Mouse (Mus musculus): Measurements from ENCODE around the gene Cep83.

The Cep83 gene

DNA sequence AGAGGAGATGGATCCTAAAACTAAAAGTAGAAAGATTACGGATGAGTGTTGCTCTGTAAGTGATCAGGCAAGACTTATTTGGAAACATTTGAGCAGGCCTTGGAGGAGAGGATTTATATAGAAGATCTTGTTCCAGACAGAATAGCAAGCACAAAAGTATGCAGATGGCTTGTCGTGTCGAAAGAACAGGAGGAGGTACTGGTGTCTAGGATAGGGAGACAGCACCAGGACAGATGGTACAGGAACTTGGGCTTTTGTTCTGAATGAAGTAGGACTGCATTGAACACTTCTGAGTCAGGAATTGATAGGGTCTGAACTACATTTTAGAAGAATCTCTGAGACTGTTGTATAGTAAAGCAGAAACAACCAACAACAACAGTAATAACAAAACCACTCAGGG, 89.1 kb downstream of the Cep83 start:
- in situ Hi-C loops (cut with MboI, MseI), result loop anchor here (5.0 kb wide), 1 partner anchor 185 kb away; no protein-coding TSS in a partner anchor

DNA sequence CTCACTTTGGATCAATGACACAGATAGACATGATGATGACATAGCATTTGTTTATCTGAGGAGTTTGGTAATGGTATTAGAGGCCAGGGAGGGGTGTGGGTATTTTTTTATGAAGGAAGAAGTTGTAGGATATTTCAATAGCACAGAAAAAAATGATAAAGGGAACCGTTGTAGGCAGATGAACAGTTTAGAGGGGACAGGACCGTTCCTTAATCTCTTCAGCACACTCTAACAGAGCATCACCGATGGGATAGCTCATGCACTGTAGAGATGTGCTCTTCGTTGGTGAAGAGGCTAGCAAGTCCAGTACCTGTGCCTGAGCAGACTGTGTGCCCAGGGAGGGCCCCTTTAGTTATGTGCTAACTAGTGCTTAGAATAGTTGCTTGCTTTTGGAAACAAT, 90.9 kb downstream of the Cep83 start:
- in situ Hi-C loops (cut with MboI, MseI), result loop anchor here (5.0 kb wide), 1 partner anchor 183 kb away; no protein-coding TSS in a partner anchor

GRCm38 (mm10) chr10:94780618-94781262, 92.3 kb downstream of the Cep83 start:
- in situ Hi-C loops (cut with MboI, MseI), result no loop called here

DNA sequence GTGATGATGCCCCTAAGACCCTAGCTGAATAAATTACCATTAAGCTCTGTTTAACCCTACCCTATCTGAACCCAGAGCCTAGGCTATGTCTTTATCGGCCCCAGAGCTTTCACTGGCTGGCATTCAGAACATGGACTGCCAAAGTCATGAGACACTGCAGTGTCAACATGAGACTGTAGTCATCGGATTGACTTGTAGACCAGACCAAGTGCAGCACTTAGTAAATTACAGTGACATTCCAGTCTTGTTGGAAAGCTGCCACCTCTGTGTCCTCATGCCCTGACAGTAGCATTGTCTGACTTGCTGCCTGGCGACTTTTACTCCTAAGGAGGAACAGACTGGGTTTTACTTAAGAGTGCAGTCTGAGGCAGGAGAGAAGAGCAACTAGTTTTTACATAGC, 100.8 kb downstream of the Cep83 start:
- in situ Hi-C loops (cut with MboI, MseI), result no loop called here

GRCm38 (mm10) chr10:94793914-94794313, 105.5 kb downstream of the Cep83 start:
- in situ Hi-C loops (cut with MboI, MseI), result no loop called here

GRCm38 (mm10) chr10:94794666-94795244, 106.3 kb downstream of the Cep83 start:
- in situ Hi-C loops (cut with MboI, MseI), result no loop called here

GRCm38 (mm10) chr10:94798128-94798527, 109.7 kb downstream of the Cep83 start:
- in situ Hi-C loops (cut with MboI, MseI), result no loop called here

- in situ Hi-C loops (cut with MboI, MseI), result loop anchor here (10.0 kb wide), 1 partner anchor 1705 kb away; no protein-coding TSS in a partner anchor
Observed at GRCm38 (mm10) chr10:94799485-94800239, 111.2 kb downstream of the Cep83 start.

DNA sequence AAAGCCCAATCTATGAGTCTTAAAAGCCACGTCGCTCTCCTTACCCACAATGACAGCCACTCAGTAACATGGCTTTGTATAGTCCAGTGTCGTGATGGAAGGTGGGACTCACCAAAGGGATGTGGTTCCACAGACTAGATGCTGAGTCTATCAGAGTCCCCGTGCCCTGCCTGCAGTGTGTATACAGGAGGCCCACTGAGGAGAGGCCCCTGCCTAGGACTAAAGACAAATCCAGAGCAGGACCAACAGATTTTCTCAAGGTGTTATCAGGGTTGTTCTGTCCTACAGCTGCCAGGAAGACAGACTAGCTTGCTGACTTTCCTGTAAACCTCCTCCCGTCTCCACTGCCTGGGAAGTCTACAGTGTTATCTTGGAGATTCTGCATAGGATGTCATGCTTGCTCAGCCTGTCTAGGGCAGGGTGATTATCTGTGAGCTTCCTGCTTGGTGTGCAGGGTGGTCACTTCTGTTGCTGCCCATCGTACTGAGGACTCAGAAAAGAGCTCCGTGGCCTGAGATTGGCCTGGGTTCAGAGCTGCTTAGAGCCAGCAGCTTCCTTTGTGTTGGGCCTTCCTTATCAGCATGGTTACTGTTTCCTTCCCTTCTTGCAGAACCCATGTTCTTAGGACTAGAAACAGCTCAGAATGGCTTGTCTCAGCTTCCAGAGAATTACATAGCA, 112.4 kb downstream of the Cep83 start:
- in situ Hi-C loops (cut with MboI, MseI), result loop anchor here (10.0 kb wide), 1 partner anchor 1704 kb away; no protein-coding TSS in a partner anchor

GRCm38 (mm10) chr10:94804029-94804908, 115.8 kb downstream of the Cep83 start:
- in situ Hi-C loops (cut with MboI, MseI), result loop anchor here (10.0 kb wide), 1 partner anchor 1701 kb away; no protein-coding TSS in a partner anchor

GRCm38 (mm10) chr10:94804909-94805220, 116.4 kb downstream of the Cep83 start:
- in situ Hi-C loops (cut with MboI, MseI), result loop anchor here (10.0 kb wide), 1 partner anchor 1700 kb away; no protein-coding TSS in a partner anchor

GRCm38 (mm10) chr10:94807323-94807722, 118.9 kb downstream of the Cep83 start:
- in situ Hi-C loops (cut with MboI, MseI), result loop anchor here (10.0 kb wide), 1 partner anchor 1697 kb away; no protein-coding TSS in a partner anchor

GRCm38 (mm10) chr10:94808275-94808674, 119.8 kb downstream of the Cep83 start:
- in situ Hi-C loops (cut with MboI, MseI), result loop anchor here (10.0 kb wide), 1 partner anchor 1697 kb away; no protein-coding TSS in a partner anchor

DNA sequence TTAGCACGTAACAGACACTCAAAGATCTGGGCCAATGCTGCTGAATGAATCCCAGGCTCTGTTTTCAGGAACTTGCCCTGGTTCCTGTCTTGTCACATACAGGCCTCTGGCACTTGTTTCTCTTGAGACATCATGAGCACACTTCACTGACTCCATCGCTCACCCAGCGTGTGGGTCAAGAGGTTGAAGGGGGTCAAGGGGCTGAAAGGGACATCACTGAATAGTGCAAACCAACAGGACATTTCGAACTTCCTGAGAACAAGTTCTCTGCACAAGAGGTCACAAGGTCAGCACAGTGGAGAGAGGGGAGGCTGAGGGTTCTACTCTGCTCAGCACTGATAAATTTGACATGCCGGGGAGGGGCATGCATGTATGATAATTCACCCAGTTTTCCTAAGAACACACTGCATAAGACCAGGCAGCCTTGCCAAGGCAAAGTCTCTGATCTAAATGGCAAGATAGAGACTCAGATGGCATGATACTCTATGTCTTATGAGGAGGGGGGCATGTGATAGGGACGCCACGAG, 121.6 kb downstream of the Cep83 start:
- in situ Hi-C loops (cut with MboI, MseI), result loop anchor here (10.0 kb wide), 1 partner anchor 1695 kb away; no protein-coding TSS in a partner anchor

- in situ Hi-C loops (cut with MboI, MseI), result no loop called here
Observed at GRCm38 (mm10) chr10:94811907-94812851, 123.7 kb downstream of the Cep83 start.

GRCm38 (mm10) chr10:94818127-94818526, 129.7 kb downstream of the Cep83 start:
- in situ Hi-C loops (cut with MboI, MseI), result no loop called here

GRCm38 (mm10) chr10:94818781-94819665, 130.6 kb downstream of the Cep83 start:
- in situ Hi-C loops (cut with MboI, MseI), result no loop called here
